Mouse (Mus musculus) kidney, embryonic 16.5 days (tissue): ENCODE results near the gene Trpv5. TPM values are rescaled to one million over a fixed set of nuclear protein-coding genes. Genes with fewer than 3 reads are reported as not detected.

Experiments
- ATAC-seq: fragments of 200-750 bp; cut with Nextera tagmentation; 2 replicates; pipeline ENCODE4 v1.8.0; 2017; ENCODE audit warnings: moderate TSS enrichment; ENCODE audit not compliant: low FRiP score, low TSS enrichment
- H3K27ac ChIP-seq: fragments of 300-500 bp; sonication (generic); 2 replicates; pipeline ENCODE4 v1.5.1; 2014; ENCODE audit warnings: low read length
- H3K27me3 ChIP-seq: fragments of 300-500 bp; sonication (generic); 2 replicates; pipeline ENCODE4 v1.6.1; 2014; ENCODE audit warnings: low read length, control low read depth, mixed read lengths; ENCODE audit not compliant: insufficient read depth
- H3K36me3 ChIP-seq: fragments of 300-500 bp; sonication (generic); 2 replicates; pipeline ENCODE4 v1.6.1; 2014; ENCODE audit warnings: low read length, control low read depth, mixed read lengths; ENCODE audit not compliant: insufficient read depth
- H3K4me1 ChIP-seq: fragments of 300-500 bp; sonication (generic); 2 replicates; pipeline ENCODE4 v1.6.1; 2014; ENCODE audit warnings: low read length, control low read depth, mixed read lengths; ENCODE audit not compliant: insufficient read depth
- H3K4me2 ChIP-seq: fragments of 300-500 bp; sonication (generic); replicated peaks from 2 replicates; pipeline ENCODE4 v1.6.1; 2014; ENCODE audit warnings: low read depth, low read length
- H3K4me3 ChIP-seq: fragments of 300-500 bp; sonication (generic); 2 replicates; pipeline ENCODE4 v1.5.1; 2014; ENCODE audit warnings: mild to moderate bottlenecking, low read length
- H3K9ac ChIP-seq: fragments of 300-500 bp; sonication (generic); replicated peaks from 2 replicates; pipeline ENCODE4 v1.6.1; 2014; ENCODE audit warnings: low read length
- H3K9me3 ChIP-seq: fragments of 300-500 bp; sonication (generic); 2 replicates; pipeline ENCODE4 v1.6.1; 2016; ENCODE audit warnings: low read length, control low read depth
- WGBS: fragments of 180-500 bp; shearing (Covaris S2); extraction: QIAGEN DNeasy Blood & Tissue Kit; methylation state at CpG from one replicate; pipeline ENCODE4 v1.1.7; 2014; 5-methylcytosine and 5-hydroxymethylcytosine counted together
- polyA plus RNA-seq: library from polyadenylated mRNA; unstranded; fragments of >200 nt; fragmentation: Nextera tagmentation; extraction: Ambion mirVana; gene quantifications from 2 replicates; pipeline ENCODE4 v1.2.1, GENCODE M21; 2015

Gene Trpv5
- polyA plus RNA-seq, 1 experiment from 2014 or later, result 3.8 TPM

- WGBS, result 65% methylated on average over 1 of the region's 1 CpGs
- no peaks in the 10 kb centered on the region for H3K27me3 ChIP-seq
- no peak overlapping the region for H3K4me3 ChIP-seq
- H3K4me2 ChIP-seq, result no peak overlapping the region
- ATAC-seq, result no peak
- no peaks in the 10 kb centered on the region for H3K9me3 ChIP-seq
- no peak overlapping the region for H3K9ac ChIP-seq
- no peaks in the 10 kb centered on the region for H3K36me3 ChIP-seq
- no peak overlapping the region for H3K27ac ChIP-seq
- no peaks in the 10 kb centered on the region for H3K4me1 ChIP-seq
Observed at GRCm38 (mm10) chr6:41628180-41628579, 52.4 kb downstream of the Trpv5 start.

GRCm38 (mm10) chr6:41622661-41623060 is 57.9 kb downstream of the Trpv5 start:
- 68% methylated on average over 9 of the region's 9 CpGs for WGBS
- Histone ChIP-seq H3K4me1 (no peaks in the 10 kb centered on the region), H3K9ac (no peak overlapping the region), H3K4me2 (no peak overlapping the region), H3K27me3 (no peaks in the 10 kb centered on the region), H3K36me3 (no peaks in the 10 kb centered on the region), H3K4me3 (no peak overlapping the region), H3K27ac (no peak overlapping the region), H3K9me3 (no peaks in the 10 kb centered on the region)
- no peak for ATAC-seq

GRCm38 (mm10) chr6:41621241-41621990 is 59.2 kb downstream of the Trpv5 start:
- Histone ChIP-seq H3K9ac (no peak overlapping the region), H3K9me3 (no peaks in the 10 kb centered on the region), H3K4me2 (no peak overlapping the region), H3K27ac (no peak overlapping the region), H3K4me1 (no peaks in the 10 kb centered on the region), H3K4me3 (no peak overlapping the region), H3K27me3 (no peaks in the 10 kb centered on the region), H3K36me3 (no peaks in the 10 kb centered on the region)
- 92% methylated on average over 12 of the region's 12 CpGs for WGBS
- no peak for ATAC-seq

GRCm38 (mm10) chr6:41620173-41620798 is 60.3 kb downstream of the Trpv5 start:
- WGBS, result 78% methylated on average over 9 of the region's 9 CpGs
- H3K4me1 ChIP-seq, result no peaks in the 10 kb centered on the region
- 0 out of 2 replicates have a peak, but pooled peaks have one; percentile 11 for ATAC-seq
- no peaks in the 10 kb centered on the region for H3K9me3 ChIP-seq
- H3K4me2 ChIP-seq, result no peak overlapping the region
- H3K27me3 ChIP-seq, result no peaks in the 10 kb centered on the region
- H3K36me3 ChIP-seq, result no peaks in the 10 kb centered on the region
- H3K27ac ChIP-seq, result no peak overlapping the region
- H3K9ac ChIP-seq, result no peak overlapping the region
- H3K4me3 ChIP-seq, result no peak overlapping the region

- no peaks in the 10 kb centered on the region for H3K27me3 ChIP-seq
- no peak overlapping the region for H3K4me2 ChIP-seq
- H3K36me3 ChIP-seq, result no peaks in the 10 kb centered on the region
- WGBS, result 65% methylated on average over 5 of the region's 5 CpGs
- H3K9ac ChIP-seq, result no peak overlapping the region
- no peaks in the 10 kb centered on the region for H3K9me3 ChIP-seq
- no peak overlapping the region for H3K27ac ChIP-seq
- ATAC-seq, result no peak
- H3K4me3 ChIP-seq, result no peak overlapping the region
- H3K4me1 ChIP-seq, result peaks cover 6% of the 10 kb centered on the region; the same call in 1 of the 2 replicates
Observed at GRCm38 (mm10) chr6:41607637-41608036, 72.9 kb downstream of the Trpv5 start.

GRCm38 (mm10) chr6:41606214-41606613 is 74.4 kb downstream of the Trpv5 start:
- Histone ChIP-seq H3K9ac (peak overlapping the region; percentile 92), H3K4me3 (peak overlapping the region; percentile 80), H3K4me2 (peak overlapping the region; percentile 95), H3K36me3 (no peaks in the 10 kb centered on the region), H3K27me3 (no peaks in the 10 kb centered on the region), H3K9me3 (no peaks in the 10 kb centered on the region), H3K27ac (no peak overlapping the region), H3K4me1 (peaks cover 6% of the 10 kb centered on the region; the same call in 1 of the 2 replicates)
- no peak for ATAC-seq
- WGBS, result 9% methylated on average over 4 of the region's 4 CpGs

- H3K9ac ChIP-seq, result peak overlapping the region; percentile 92
- peak overlapping the region; percentile 91 for H3K27ac ChIP-seq
- peak; percentile 58 for ATAC-seq
- peak overlapping the region; percentile 95 for H3K4me2 ChIP-seq
- H3K4me1 ChIP-seq, result peaks cover 6% of the 10 kb centered on the region; the same call in 1 of the 2 replicates
- H3K9me3 ChIP-seq, result no peaks in the 10 kb centered on the region
- peak overlapping the region; percentile 80 for H3K4me3 ChIP-seq
- H3K27me3 ChIP-seq, result no peaks in the 10 kb centered on the region
- 1% methylated on average over 7 of the region's 7 CpGs for WGBS
- H3K36me3 ChIP-seq, result no peaks in the 10 kb centered on the region
Observed at GRCm38 (mm10) chr6:41605794-41606104, 74.8 kb downstream of the Trpv5 start.

- WGBS, result under 1% methylated on average over 63 of the region's 68 CpGs
- Histone ChIP-seq H3K27me3 (no peaks in the 10 kb centered on the region), H3K4me2 (peak within 1 kb of the TSS; percentile 95), H3K4me1 (peaks cover 6% of the 10 kb centered on the region; the same call in 1 of the 2 replicates), H3K27ac (peak within 1 kb of the TSS; percentile 91), H3K36me3 (no peaks in the 10 kb centered on the region), H3K9me3 (no peaks in the 10 kb centered on the region), H3K4me3 (peak within 1 kb of the TSS; percentile 80), H3K9ac (peak within 1 kb of the TSS; percentile 92)
- peak; percentile 98 for ATAC-seq
Observed at GRCm38 (mm10) chr6:41605061-41605793, 75.3 kb downstream of the Trpv5 start, which contains the start of gene Ephb6. Gene Ephb6, plus strand, starts transcription at chr6:41605482.

GRCm38 (mm10) chr6:41604401-41605050 is 76.0 kb downstream of the Trpv5 start:
- Histone ChIP-seq H3K9me3 (no peaks in the 10 kb centered on the region), H3K4me1 (peaks cover 6% of the 10 kb centered on the region; the same call in 1 of the 2 replicates), H3K27ac (peak overlapping the region; percentile 91), H3K27me3 (no peaks in the 10 kb centered on the region), H3K4me2 (peak overlapping the region; percentile 95), H3K9ac (peak overlapping the region; percentile 92), H3K36me3 (no peaks in the 10 kb centered on the region), H3K4me3 (peak overlapping the region; percentile 80)
- ATAC-seq, result peak; percentile 72
- WGBS, result under 1% methylated on average over 23 of the region's 23 CpGs
